Mouse (Mus musculus): ENCODE results near the gene Zfhx3.

GRCm38 (mm10) chr8:108675001-108675525, 732.6 kb downstream of the Zfhx3 start:
- no peak for TF ChIP-seq CTCF (IDR thresholded peaks at IDR 0.05)
- TF ChIP-seq EP300 (IDR thresholded peaks at IDR 0.05) = no peak
